Mouse (Mus musculus) neural tube, embryonic 13.5 days (tissue): ENCODE results near the gene Tnnt3. TPM values are rescaled to one million over a fixed set of nuclear protein-coding genes. Genes with fewer than 3 reads are reported as not detected.

Experiments used
- ATAC-seq: fragments of 200-750 bp; cut with Nextera tagmentation; 2 replicates; pipeline ENCODE4 v1.8.0; 2017; ENCODE audit warnings: low read depth, mild to moderate bottlenecking, moderate TSS enrichment, moderate library complexity
- H3K27ac ChIP-seq: fragments of 300-500 bp; sonication (generic); replicated peaks from 2 replicates; pipeline ENCODE4 v1.5.1; 2015; ENCODE audit warnings: moderate library complexity, mild to moderate bottlenecking, inconsistent platforms
- H3K27me3 ChIP-seq: fragments of 300-500 bp; sonication (generic); 2 replicates; pipeline ENCODE4 v1.6.1; 2015; ENCODE audit warnings: mild to moderate bottlenecking, inconsistent platforms
- H3K36me3 ChIP-seq: fragments of 300-500 bp; sonication (generic); 2 replicates; pipeline ENCODE4 v1.6.1; 2015; ENCODE audit warnings: mild to moderate bottlenecking, inconsistent platforms
- H3K4me1 ChIP-seq: fragments of 300-500 bp; sonication (generic); replicated peaks from 2 replicates; pipeline ENCODE4 v1.6.1; 2015; ENCODE audit warnings: inconsistent platforms
- H3K4me2 ChIP-seq: fragments of 300-500 bp; sonication (generic); 2 replicates; pipeline ENCODE4 v1.6.1; 2015; ENCODE audit warnings: inconsistent platforms, mild to moderate bottlenecking, moderate library complexity
- H3K4me3 ChIP-seq: fragments of 300-500 bp; sonication (generic); 2 replicates; pipeline ENCODE4 v1.5.1; 2015; ENCODE audit warnings: mild to moderate bottlenecking, inconsistent platforms
- H3K9ac ChIP-seq: fragments of 300-500 bp; sonication (generic); 2 replicates; pipeline ENCODE4 v1.6.1; 2015; ENCODE audit warnings: moderate library complexity, mild to moderate bottlenecking, inconsistent platforms
- H3K9me3 ChIP-seq: fragments of 300-500 bp; sonication (generic); 2 replicates; pipeline ENCODE4 v1.6.1; 2016; ENCODE audit warnings: inconsistent platforms
- WGBS: fragments of 180-500 bp; shearing (Covaris S2); methylation state at CpG from one replicate; pipeline ENCODE4 v1.1.7; 2015; 5-methylcytosine and 5-hydroxymethylcytosine counted together
- polyA plus RNA-seq: library from polyadenylated mRNA; unstranded; fragments of >200 nt; fragmentation: Nextera tagmentation; extraction: Ambion mirVana; gene quantifications from 2 replicates; pipeline ENCODE4 v1.2.1, GENCODE M21; 2015

Tnnt3 gene
- polyA plus RNA-seq, 1 experiment from 2014 or later, result 2.4 TPM

- under 1% methylated on average over 42 of the region's 44 CpGs for WGBS
- peak overlapping the region; percentile 80 for H3K27ac ChIP-seq
- no peaks in the 10 kb centered on the region for H3K9me3 ChIP-seq
- H3K9ac ChIP-seq, result peak overlapping the region; percentile 85
- H3K36me3 ChIP-seq, result peaks cover 7% of the 10 kb centered on the region; the same call in 1 of the 2 replicates
- H3K4me3 ChIP-seq, result peak overlapping the region; percentile 77
- H3K4me1 ChIP-seq, result peaks cover 27% of the 10 kb centered on the region
- H3K27me3 ChIP-seq, result peaks cover 6% of the 10 kb centered on the region; the same call in 1 of the 2 replicates
- peak; percentile 84 for ATAC-seq
- peak overlapping the region; percentile 75 for H3K4me2 ChIP-seq
Measured at GRCm38 (mm10) chr7:142533059-142533855, 34.6 kb downstream of the Tnnt3 start.

DNA sequence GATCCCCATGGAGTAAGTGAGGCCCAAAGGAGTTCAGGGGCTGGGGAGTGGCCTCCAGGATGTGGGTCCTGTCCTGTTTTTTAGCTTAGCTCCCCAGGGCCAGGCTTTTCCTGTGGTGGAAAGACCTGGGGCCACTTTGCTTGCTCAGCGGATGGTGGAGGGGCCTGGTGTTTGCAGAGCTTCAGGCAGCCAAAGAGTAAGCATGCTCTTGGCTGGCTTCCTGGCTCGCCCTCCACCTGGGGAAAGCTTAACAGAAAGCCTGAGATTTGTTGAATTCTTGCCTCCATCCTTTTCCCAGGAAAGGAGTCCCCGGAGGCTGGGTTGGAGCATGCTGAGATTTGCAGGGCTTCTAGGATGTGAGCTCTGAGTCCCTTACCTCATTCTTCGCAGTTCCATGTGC is 36.5 kb downstream of the Tnnt3 start:
- Histone ChIP-seq H3K4me2 (no peak overlapping the region), H3K27me3 (no peaks in the 10 kb centered on the region), H3K4me3 (no peak overlapping the region), H3K36me3 (peaks cover 7% of the 10 kb centered on the region; the same call in 1 of the 2 replicates), H3K4me1 (peaks cover 44% of the 10 kb centered on the region), H3K9me3 (no peaks in the 10 kb centered on the region), H3K9ac (no peak overlapping the region), H3K27ac (no peak overlapping the region)
- WGBS, result 83% methylated on average over 4 of the region's 4 CpGs
- no peak for ATAC-seq

DNA sequence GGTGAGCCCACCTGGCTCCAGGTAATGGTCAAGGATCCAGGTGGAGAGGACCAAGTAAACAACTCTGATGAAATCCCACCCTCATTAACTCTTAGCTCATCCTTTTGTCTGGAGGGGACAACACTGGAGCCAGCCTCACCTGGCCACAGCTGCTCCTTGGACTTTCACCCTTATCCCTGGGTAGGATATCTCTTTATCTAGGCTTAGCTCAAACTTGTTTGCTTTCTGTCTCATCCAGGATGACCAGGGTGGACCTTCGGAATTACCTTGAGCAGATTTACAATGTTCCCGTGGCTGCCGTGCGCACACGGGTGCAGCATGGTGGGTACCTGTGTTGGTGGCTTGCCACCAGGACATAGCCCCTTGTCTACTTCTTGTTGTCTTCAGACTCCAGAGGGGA is 37.2 kb downstream of the Tnnt3 start:
- H3K27me3 ChIP-seq, result no peaks in the 10 kb centered on the region
- H3K4me3 ChIP-seq, result no peak overlapping the region
- no peaks in the 10 kb centered on the region for H3K9me3 ChIP-seq
- no peak overlapping the region for H3K4me2 ChIP-seq
- peaks cover 10% of the 10 kb centered on the region; the same call in 1 of the 2 replicates for H3K36me3 ChIP-seq
- H3K9ac ChIP-seq, result no peak overlapping the region
- H3K27ac ChIP-seq, result no peak overlapping the region
- WGBS, result 96% methylated on average over 5 of the region's 5 CpGs
- peaks cover 46% of the 10 kb centered on the region for H3K4me1 ChIP-seq
- ATAC-seq, result no peak

GRCm38 (mm10) chr7:142537181-142537580 is 38.5 kb downstream of the Tnnt3 start:
- no peaks in the 10 kb centered on the region for H3K27me3 ChIP-seq
- H3K36me3 ChIP-seq, result peaks cover 18% of the 10 kb centered on the region; the same call in 1 of the 2 replicates
- 77% methylated on average over 5 of the region's 5 CpGs for WGBS
- no peak overlapping the region for H3K9ac ChIP-seq
- H3K4me1 ChIP-seq, result peaks cover 46% of the 10 kb centered on the region
- H3K27ac ChIP-seq, result peak overlapping the region; percentile 74; the same call in 1 of the 2 replicates
- H3K4me3 ChIP-seq, result no peak overlapping the region
- no peak overlapping the region for H3K4me2 ChIP-seq
- no peaks in the 10 kb centered on the region for H3K9me3 ChIP-seq
- no peak for ATAC-seq

- 0 out of 2 replicates have a peak overlapping the region, but pooled peaks have one; percentile 43 for H3K9ac ChIP-seq
- no peaks in the 10 kb centered on the region for H3K9me3 ChIP-seq
- no peak overlapping the region for H3K4me2 ChIP-seq
- WGBS, result 3% methylated on average over 6 of the region's 6 CpGs
- H3K36me3 ChIP-seq, result peaks cover 18% of the 10 kb centered on the region; the same call in 1 of the 2 replicates
- H3K4me1 ChIP-seq, result peaks cover 48% of the 10 kb centered on the region
- no peak overlapping the region for H3K4me3 ChIP-seq
- peak overlapping the region; percentile 79 for H3K27ac ChIP-seq
- 0 out of 2 replicates have a peak, but pooled peaks have one; percentile 41 for ATAC-seq
- H3K27me3 ChIP-seq, result no peaks in the 10 kb centered on the region
Measured at GRCm38 (mm10) chr7:142537879-142538278, 39.2 kb downstream of the Tnnt3 start.

- peak overlapping the region; percentile 43; the same call in 1 of the 2 replicates for H3K9ac ChIP-seq
- H3K9me3 ChIP-seq, result no peaks in the 10 kb centered on the region
- ATAC-seq, result 0 out of 2 replicates have a peak, but pooled peaks have one; percentile 12
- H3K4me3 ChIP-seq, result no peak overlapping the region
- WGBS, result 16% methylated on average over 4 of the region's 4 CpGs
- H3K36me3 ChIP-seq, result peaks cover 18% of the 10 kb centered on the region; the same call in 1 of the 2 replicates
- H3K4me2 ChIP-seq, result no peak overlapping the region
- H3K27ac ChIP-seq, result peak overlapping the region; percentile 79
- H3K27me3 ChIP-seq, result no peaks in the 10 kb centered on the region
- peaks cover 52% of the 10 kb centered on the region for H3K4me1 ChIP-seq
Measured at GRCm38 (mm10) chr7:142538291-142538690, 39.7 kb downstream of the Tnnt3 start.

- 26% methylated on average over 6 of the region's 6 CpGs for WGBS
- Histone ChIP-seq H3K4me3 (no peak overlapping the region), H3K4me2 (no peak overlapping the region), H3K9ac (peak overlapping the region; percentile 43; the same call in 1 of the 2 replicates), H3K27ac (peak overlapping the region; percentile 79), H3K27me3 (no peaks in the 10 kb centered on the region), H3K9me3 (no peaks in the 10 kb centered on the region), H3K4me1 (peaks cover 52% of the 10 kb centered on the region), H3K36me3 (peaks cover 18% of the 10 kb centered on the region; the same call in 1 of the 2 replicates)
- no peak for ATAC-seq
Measured at GRCm38 (mm10) chr7:142538766-142539165, 40.1 kb downstream of the Tnnt3 start.

GRCm38 (mm10) chr7:142539828-142540227 is 41.2 kb downstream of the Tnnt3 start:
- Histone ChIP-seq H3K4me2 (no peak overlapping the region), H3K4me1 (peaks cover 47% of the 10 kb centered on the region), H3K27me3 (no peaks in the 10 kb centered on the region), H3K9ac (no peak overlapping the region), H3K9me3 (no peaks in the 10 kb centered on the region), H3K4me3 (no peak overlapping the region), H3K36me3 (peaks cover 19% of the 10 kb centered on the region; the same call in 1 of the 2 replicates), H3K27ac (no peak overlapping the region; the same call in 1 of the 2 replicates)
- WGBS, result 40% methylated on average over 8 of the region's 8 CpGs
- no peak for ATAC-seq

GRCm38 (mm10) chr7:142542771-142543303 is 44.2 kb downstream of the Tnnt3 start:
- H3K9me3 ChIP-seq, result no peaks in the 10 kb centered on the region
- ATAC-seq, result peak; percentile 72
- peak overlapping the region; percentile 52; the same call in 1 of the 2 replicates for H3K9ac ChIP-seq
- 9% methylated on average over 11 of the region's 11 CpGs for WGBS
- H3K36me3 ChIP-seq, result peaks cover 14% of the 10 kb centered on the region; the same call in 1 of the 2 replicates
- no peaks in the 10 kb centered on the region for H3K27me3 ChIP-seq
- H3K27ac ChIP-seq, result peak overlapping the region; percentile 42
- no peak overlapping the region for H3K4me2 ChIP-seq
- H3K4me1 ChIP-seq, result peaks cover 45% of the 10 kb centered on the region
- no peak overlapping the region for H3K4me3 ChIP-seq

GRCm38 (mm10) chr7:142545967-142546366 is 47.3 kb downstream of the Tnnt3 start:
- Histone ChIP-seq H3K27ac (no peak overlapping the region), H3K9ac (no peak overlapping the region), H3K27me3 (no peaks in the 10 kb centered on the region), H3K4me3 (no peak overlapping the region), H3K9me3 (no peaks in the 10 kb centered on the region), H3K36me3 (peaks cover 10% of the 10 kb centered on the region; the same call in 1 of the 2 replicates), H3K4me1 (peaks cover 32% of the 10 kb centered on the region), H3K4me2 (no peak overlapping the region)
- WGBS, result 84% methylated on average over 7 of the region's 7 CpGs
- no peak for ATAC-seq

GRCm38 (mm10) chr7:142547874-142548273 is 49.2 kb downstream of the Tnnt3 start:
- H3K4me1 ChIP-seq, result peaks cover 25% of the 10 kb centered on the region
- no peaks in the 10 kb centered on the region for H3K27me3 ChIP-seq
- ATAC-seq, result no peak
- H3K36me3 ChIP-seq, result 0 out of 2 replicates have a peak, but pooled peaks cover 4% of the 10 kb centered on the region
- no peak overlapping the region for H3K9ac ChIP-seq
- H3K4me3 ChIP-seq, result no peak overlapping the region
- no peak overlapping the region for H3K4me2 ChIP-seq
- WGBS, result 30% methylated on average over 2 of the region's 2 CpGs
- H3K9me3 ChIP-seq, result no peaks in the 10 kb centered on the region
- H3K27ac ChIP-seq, result no peak overlapping the region

- ATAC-seq, result no peak
- no peak overlapping the region for H3K27ac ChIP-seq
- H3K27me3 ChIP-seq, result no peaks in the 10 kb centered on the region
- H3K9ac ChIP-seq, result no peak overlapping the region
- 0 out of 2 replicates have a peak, but pooled peaks cover 4% of the 10 kb centered on the region for H3K36me3 ChIP-seq
- no peak overlapping the region for H3K4me3 ChIP-seq
- H3K9me3 ChIP-seq, result no peaks in the 10 kb centered on the region
- H3K4me1 ChIP-seq, result peaks cover 24% of the 10 kb centered on the region
- WGBS, result 18% methylated on average over 6 of the region's 6 CpGs
- H3K4me2 ChIP-seq, result no peak overlapping the region
Measured at GRCm38 (mm10) chr7:142548706-142549105, 50.1 kb downstream of the Tnnt3 start.
